Mouse (Mus musculus) embryonic facial prominence, embryonic 11.5 days (tissue): ENCODE measurements around the gene Ppih. TPM values are rescaled to one million over a fixed set of nuclear protein-coding genes. Genes with fewer than 3 reads are reported as not detected.

Experiments
- ATAC-seq: fragments of 200-750 bp; cut with Nextera tagmentation; replicated peaks from 2 replicates; pipeline ENCODE4 v1.8.0; 2017; ENCODE audit warnings: low read depth; ENCODE audit not compliant: insufficient number of reproducible peaks, low FRiP score, low TSS enrichment
- DNase-seq: peaks from one replicate; pipeline ENCODE4 v3.0.0-alpha.2; 2015; ENCODE audit warnings: low spot score
- H3K27ac ChIP-seq: fragments of 300-500 bp; sonication (generic); replicated peaks from 2 replicates; pipeline ENCODE4 v1.5.1; 2014; ENCODE audit warnings: mild to moderate bottlenecking, low read depth, low read length, control low read depth
- H3K27me3 ChIP-seq: fragments of 300-500 bp; sonication (generic); 2 replicates; pipeline ENCODE4 v1.6.1; 2014; ENCODE audit warnings: mild to moderate bottlenecking, low read length, moderate library complexity, mixed read lengths; ENCODE audit not compliant: control insufficient read depth, insufficient read depth
- H3K36me3 ChIP-seq: fragments of 300-500 bp; sonication (generic); replicated peaks from 2 replicates; pipeline ENCODE4 v1.6.1; 2014; ENCODE audit warnings: low read depth, mild to moderate bottlenecking, low read length, moderate library complexity, mixed read lengths; ENCODE audit not compliant: control insufficient read depth, insufficient read depth
- H3K4me1 ChIP-seq: fragments of 300-500 bp; sonication (generic); 2 replicates; pipeline ENCODE4 v1.6.1; 2014; ENCODE audit warnings: low read length, mixed read lengths; ENCODE audit not compliant: control insufficient read depth, insufficient read depth
- H3K4me2 ChIP-seq: fragments of 300-500 bp; sonication (generic); 2 replicates; pipeline ENCODE4 v1.6.1; 2014; ENCODE audit warnings: low read depth, mild to moderate bottlenecking, control low read depth, low read length, moderate library complexity
- H3K4me3 ChIP-seq: fragments of 300-500 bp; sonication (generic); 2 replicates; pipeline ENCODE4 v1.5.1; 2014; ENCODE audit warnings: low read depth, low read length, control low read depth
- H3K9ac ChIP-seq: fragments of 300-500 bp; sonication (generic); replicated peaks from 2 replicates; pipeline ENCODE4 v1.6.1; 2014; ENCODE audit warnings: mild to moderate bottlenecking, control low read depth, low read length
- H3K9me3 ChIP-seq: fragments of 300-500 bp; sonication (generic); replicated peaks from 2 replicates; pipeline ENCODE4 v1.6.1; 2016; ENCODE audit warnings: mild to moderate bottlenecking, low read length, inconsistent platforms, mixed read lengths; ENCODE audit not compliant: control insufficient read depth
- WGBS: fragments of 180-500 bp; shearing (Covaris S2); extraction: QIAGEN DNeasy Blood & Tissue Kit; methylation state at CpG from one replicate; pipeline ENCODE4 v1.1.7; 2014; 5-methylcytosine and 5-hydroxymethylcytosine counted together
- polyA plus RNA-seq: library from polyadenylated mRNA; unstranded; fragments of >200 nt; fragmentation: Nextera tagmentation; extraction: Ambion mirVana; gene quantifications from 2 replicates; pipeline ENCODE4 v1.2.1, GENCODE M21; 2014

The Ppih gene
- polyA plus RNA-seq, 1 experiment from 2014 or later: 157 TPM

DNA sequence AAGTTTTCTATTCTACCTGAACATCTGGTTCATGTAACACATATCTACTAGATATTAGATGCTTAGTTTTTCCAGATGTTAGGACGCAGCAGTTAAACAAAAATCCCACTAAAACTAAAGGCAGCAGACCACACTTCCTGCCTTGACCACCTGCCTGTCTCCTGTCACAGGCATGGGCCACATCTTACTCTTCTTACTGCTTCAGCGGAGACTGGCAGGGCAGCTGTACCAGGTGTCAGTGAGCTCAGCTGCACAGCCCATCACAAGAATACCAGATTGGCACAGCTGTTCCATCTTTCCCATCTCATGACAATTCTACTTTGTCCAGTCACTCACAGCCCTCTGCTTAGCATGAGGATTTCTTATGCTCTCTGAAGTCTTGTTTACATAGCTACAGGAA is 23.0 kb downstream of the Ppih start:
- ATAC-seq: no peak
- no peaks in the 10 kb centered on the region for H3K4me1 ChIP-seq
- no peak overlapping the region for H3K4me2 ChIP-seq
- H3K27me3 ChIP-seq: no peaks in the 10 kb centered on the region
- no peak overlapping the region for H3K9ac ChIP-seq
- H3K36me3 ChIP-seq: no peaks in the 10 kb centered on the region
- H3K9me3 ChIP-seq: no peaks in the 10 kb centered on the region
- no peak overlapping the region for H3K27ac ChIP-seq
- no peak for DNase-seq
- WGBS: 60% methylated on average over 2 of the region's 2 CpGs
- no peak overlapping the region for H3K4me3 ChIP-seq

GRCm38 (mm10) chr4:119295134-119295453 is 25.3 kb downstream of the Ppih start:
- peak overlapping the region; percentile 46 for H3K4me2 ChIP-seq
- H3K9me3 ChIP-seq: no peaks in the 10 kb centered on the region
- 7% methylated on average over 6 of the region's 6 CpGs for WGBS
- DNase-seq: no peak
- no peaks in the 10 kb centered on the region for H3K36me3 ChIP-seq
- ATAC-seq: no peak
- H3K4me1 ChIP-seq: no peaks in the 10 kb centered on the region
- peak overlapping the region; percentile 78 for H3K9ac ChIP-seq
- peak overlapping the region; percentile 97 for H3K4me3 ChIP-seq
- no peaks in the 10 kb centered on the region for H3K27me3 ChIP-seq
- H3K27ac ChIP-seq: peak overlapping the region; percentile 60; the same call in 1 of the 2 replicates

- DNase-seq (peak; percentile 99), ATAC-seq (peak; percentile 99)
- Histone ChIP-seq H3K9me3 (no peaks in the 10 kb centered on the region), H3K36me3 (no peaks in the 10 kb centered on the region), H3K4me2 (peak within 1 kb of the TSS; percentile 78), H3K27ac (peak within 1 kb of the TSS; percentile 82), H3K27me3 (no peaks in the 10 kb centered on the region), H3K9ac (peak within 1 kb of the TSS; percentile 94), H3K4me3 (peak within 1 kb of the TSS; percentile 97), H3K4me1 (no peaks in the 10 kb centered on the region)
- under 1% methylated on average over 59 of the region's 61 CpGs for WGBS
These were observed 25.8 kb downstream of the Ppih start, which contains the start of gene Ybx1 for GRCm38 (mm10) chr4:119294415-119295133. TSS of gene Ybx1 (minus strand) at chr4:119294604.

DNA sequence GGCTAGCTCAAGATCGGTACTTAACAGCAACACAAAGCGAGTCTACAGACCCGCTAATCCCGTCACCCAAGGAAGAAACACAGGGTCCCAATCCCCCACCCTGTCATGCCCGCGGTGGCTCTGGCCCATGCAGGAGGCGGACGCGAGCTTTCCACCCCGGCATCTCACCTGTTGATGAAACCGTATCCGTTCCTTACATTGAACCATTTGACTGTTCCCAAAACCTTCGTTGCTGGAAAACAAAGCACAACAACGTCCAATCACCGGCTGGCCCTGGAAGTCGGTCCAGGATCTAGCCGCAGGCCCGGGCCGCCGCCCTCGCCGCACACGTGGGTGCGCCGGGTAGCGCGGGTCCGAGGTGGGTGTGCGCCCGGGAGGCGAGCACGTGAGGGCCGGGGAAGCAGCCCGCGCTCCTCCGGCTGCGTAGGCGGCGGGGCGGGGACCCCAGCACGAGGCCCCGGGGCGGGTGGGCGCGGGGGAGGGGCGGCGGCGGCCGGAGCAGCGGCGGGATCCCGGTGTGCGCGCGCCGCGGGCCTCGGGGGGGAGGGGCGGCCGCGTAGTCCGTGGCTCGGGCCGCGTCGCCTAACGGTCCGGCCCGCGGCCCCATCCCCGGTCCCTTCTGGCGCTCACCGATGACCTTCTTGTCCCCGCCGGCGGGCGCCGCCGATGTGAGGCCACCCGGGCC is 26.6 kb downstream of the Ppih start:
- Histone ChIP-seq H3K4me2 (peak overlapping the region; percentile 78), H3K36me3 (no peaks in the 10 kb centered on the region; the same call in 1 of the 2 replicates), H3K4me3 (peak overlapping the region; percentile 97), H3K27me3 (no peaks in the 10 kb centered on the region), H3K27ac (peak overlapping the region; percentile 82), H3K4me1 (no peaks in the 10 kb centered on the region), H3K9ac (peak overlapping the region; percentile 94), H3K9me3 (no peaks in the 10 kb centered on the region)
- DNase-seq: peak; percentile 41
- WGBS: under 1% methylated on average over 49 of the region's 80 CpGs
- ATAC-seq: peak; percentile 7; the same call in 1 of the 2 replicates

DNA sequence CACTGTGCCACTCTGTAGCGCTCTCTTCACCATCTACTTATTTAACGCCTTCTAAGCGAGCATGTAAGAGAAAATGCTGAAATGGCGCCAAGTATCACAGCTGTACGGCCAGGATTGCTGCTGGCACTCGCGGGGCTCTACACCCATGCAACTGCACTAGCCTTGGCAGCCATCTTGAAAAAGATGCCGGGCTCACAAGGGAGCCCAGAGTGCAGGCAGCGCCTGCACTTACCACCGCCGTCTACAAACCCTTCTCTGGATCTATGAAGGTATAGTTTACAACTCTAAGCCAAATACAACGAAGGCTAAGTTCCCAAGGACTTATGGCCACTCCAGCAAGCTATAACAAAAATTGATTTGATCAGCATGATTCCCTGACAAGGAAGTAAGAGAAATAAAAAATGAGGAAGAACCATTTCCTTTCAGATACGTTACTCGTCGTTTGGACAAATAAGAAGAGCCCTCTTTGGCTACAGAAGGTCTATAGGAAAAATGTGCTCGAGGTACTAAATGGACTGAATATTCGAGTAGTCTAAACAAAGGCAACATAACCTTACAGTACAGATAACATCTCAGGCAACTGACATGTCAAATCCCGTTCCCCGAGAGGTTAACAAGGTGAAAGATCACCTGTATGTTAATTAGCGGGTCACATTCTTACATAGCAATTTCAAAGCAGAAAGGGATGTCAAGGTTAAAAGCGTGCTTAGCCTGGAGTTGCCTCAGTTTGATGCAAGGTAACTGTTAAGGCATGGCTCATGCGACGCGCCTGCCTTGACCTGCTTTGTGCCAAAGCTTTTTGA is 27.4 kb downstream of the Ppih start:
- Histone ChIP-seq H3K27me3 (no peaks in the 10 kb centered on the region), H3K4me2 (peak overlapping the region; percentile 78), H3K9me3 (no peaks in the 10 kb centered on the region), H3K36me3 (no peaks in the 10 kb centered on the region; the same call in 1 of the 2 replicates), H3K4me3 (peak overlapping the region; percentile 97), H3K4me1 (no peaks in the 10 kb centered on the region), H3K27ac (no peak overlapping the region), H3K9ac (peak overlapping the region; percentile 94)
- DNase-seq (peak; percentile 66), ATAC-seq (no peak)
- WGBS: 3% methylated on average over 24 of the region's 24 CpGs

DNA sequence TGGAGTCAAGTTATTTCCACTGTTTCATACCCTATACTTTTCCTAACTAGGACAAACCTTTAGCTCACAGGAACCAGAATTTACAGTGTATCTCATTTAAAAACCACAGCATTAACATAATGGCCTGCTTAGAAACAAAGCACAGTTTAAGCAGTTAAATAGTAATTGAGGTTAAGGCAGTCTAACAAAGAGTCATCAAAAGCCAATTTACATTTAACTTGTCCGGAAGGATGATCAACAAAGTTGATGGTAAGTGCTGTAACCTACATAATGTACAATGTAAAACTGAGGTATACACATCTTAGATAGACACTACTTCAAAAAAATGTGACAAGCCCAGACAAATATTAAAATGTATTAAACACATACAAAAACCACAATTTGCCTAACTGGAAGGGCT is 28.4 kb downstream of the Ppih start:
- WGBS: 98% methylated on average over 1 of the region's 1 CpGs

DNA sequence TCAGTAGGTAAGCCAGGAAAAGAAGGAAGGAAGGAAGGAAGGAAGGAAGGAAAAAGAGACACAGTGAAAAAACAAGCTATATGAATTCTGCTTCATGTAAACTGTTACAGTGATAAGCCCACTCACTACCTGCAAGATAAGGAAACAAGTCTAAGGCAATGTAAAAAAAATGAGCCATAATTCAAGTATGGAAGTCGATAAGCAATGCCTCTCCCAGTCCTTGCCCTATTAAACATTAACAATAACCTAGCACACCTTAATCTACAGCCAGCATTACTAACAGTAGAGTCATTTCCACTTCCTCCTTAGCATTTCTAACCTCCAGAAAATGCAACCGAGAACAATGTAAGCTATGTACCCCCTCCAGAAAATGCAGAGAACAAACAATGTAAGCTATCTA is 35.0 kb downstream of the Ppih start:
- peaks cover 19% of the 10 kb centered on the region for H3K36me3 ChIP-seq
- DNase-seq (no peak), ATAC-seq (no peak)
- no peak overlapping the region for H3K9ac ChIP-seq
- no peaks in the 10 kb centered on the region for H3K4me1 ChIP-seq
- H3K4me3 ChIP-seq: no peak overlapping the region
- WGBS: 87% methylated on average over 2 of the region's 2 CpGs
- H3K9me3 ChIP-seq: no peaks in the 10 kb centered on the region
- H3K4me2 ChIP-seq: no peak overlapping the region
- no peak overlapping the region for H3K27ac ChIP-seq
- H3K27me3 ChIP-seq: no peaks in the 10 kb centered on the region

More for the DNA sequence above, 28.4 kb downstream of the Ppih start:
- Histone ChIP-seq H3K4me1 (no peaks in the 10 kb centered on the region), H3K36me3 (no peaks in the 10 kb centered on the region; the same call in 1 of the 2 replicates), H3K4me3 (peak overlapping the region; percentile 97), H3K27me3 (no peaks in the 10 kb centered on the region), H3K27ac (no peak overlapping the region), H3K9ac (no peak overlapping the region), H3K4me2 (peak overlapping the region; percentile 78), H3K9me3 (no peaks in the 10 kb centered on the region)
- ATAC-seq (no peak), DNase-seq (no peak)
